In the genomic region with DNA sequence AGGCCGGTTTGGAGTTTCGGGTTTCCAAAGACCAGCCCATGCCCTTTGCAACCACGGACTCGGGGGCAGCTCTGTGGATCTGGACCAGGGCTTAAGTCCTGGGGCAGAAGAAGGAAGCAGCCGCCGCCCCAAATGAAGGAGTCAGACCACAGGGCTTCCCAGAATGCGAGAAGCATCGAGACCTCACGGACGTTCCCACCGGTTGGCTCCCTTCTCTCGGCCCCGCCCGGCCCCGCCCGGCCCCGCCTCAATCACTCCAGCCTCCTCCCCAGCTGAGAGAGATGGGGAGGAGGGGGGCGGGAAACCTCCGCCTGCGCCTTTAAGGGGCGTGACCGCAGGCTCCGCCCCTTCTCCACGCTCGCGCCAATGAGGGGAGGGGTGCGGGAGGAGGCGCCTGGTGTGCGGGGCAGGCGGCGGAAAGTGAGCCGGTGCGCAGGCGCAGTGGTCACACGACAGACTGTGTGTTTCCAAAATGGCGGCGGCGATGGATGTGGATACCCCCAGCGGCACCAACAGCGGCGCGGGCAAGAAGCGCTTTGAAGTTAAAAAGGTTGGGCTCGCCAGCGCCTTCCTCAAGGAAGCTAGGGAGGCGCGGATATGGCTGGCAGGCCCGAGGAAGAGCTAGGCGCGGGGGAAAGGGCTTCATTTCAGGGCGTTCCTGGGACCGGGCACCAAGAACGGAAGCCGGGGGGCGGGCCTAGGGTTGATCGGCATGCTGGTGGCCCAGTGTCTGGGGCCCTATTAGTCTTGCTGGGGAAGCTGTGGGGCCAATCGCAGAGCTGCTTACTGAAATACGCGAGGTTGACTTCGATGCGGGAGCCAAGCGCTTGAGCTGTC, we compare ENCODE assay signal across 8 mouse cellular contexts. TPM values are rescaled to one million over a fixed set of nuclear protein-coding genes. Genes with fewer than 3 reads are reported as not detected.
DNase-seq lines count a peak whose midpoint lies in the region; ATAC-seq and TF ChIP-seq lines count a peak whose summit lies in the region.

A gene (plus strand): TSS at position 396 of the 837 bp plus-strand sequence.

- no peak for TF ChIP-seq CTCF in liver, embryonic 14.5 days (IDR thresholded peaks at IDR 0.05; ENCODE audit: low read depth)
- TF ChIP-seq CTCF in stomach, postnatal 0 days (IDR thresholded peaks at IDR 0.05; ENCODE audit: low read depth): no peak

- peak within 1 kb of the TSS; percentile 72 for H3K4me3 ChIP-seq in forebrain, embryonic 10.5 days
- H3K4me3 ChIP-seq in heart, embryonic 15.5 days: peak within 1 kb of the TSS; percentile 84
- peak within 1 kb of the TSS; percentile 71 to 99 for H3K4me3 ChIP-seq in liver, embryonic 14.5 days (ENCODE audit: insufficient read depth in 1 of 2, low read depth in 2 of 2, low read length in 2 of 2)
- peak within 1 kb of the TSS; percentile 69 for H3K4me3 ChIP-seq in neural tube, embryonic 11.5 days (ENCODE audit: low read depth, low read length)
- H3K4me3 ChIP-seq in stomach, postnatal 0 days (ENCODE audit: low read depth, low read length): peak within 1 kb of the TSS; percentile 56

- no peak for TF ChIP-seq EP300 in liver, embryonic 14.5 days (IDR thresholded peaks at IDR 0.05; ENCODE audit: low read depth)
- TF ChIP-seq EP300 in stomach, postnatal 0 days (optimal IDR thresholded peaks at IDR 0.05): no peak

- peak within 1 kb of the TSS; percentile 72 for H3K9ac ChIP-seq in heart, embryonic 15.5 days
- H3K9ac ChIP-seq in liver, embryonic 14.5 days (replicated peaks): peak within 1 kb of the TSS; percentile 67
- peak within 1 kb of the TSS; percentile 76 for H3K9ac ChIP-seq in neural tube, embryonic 11.5 days (ENCODE audit: low read length)
- peak within 1 kb of the TSS; percentile 75 for H3K9ac ChIP-seq in stomach, postnatal 0 days (ENCODE audit: low read length)

- no peaks in the 10 kb centered on the region for H3K27me3 ChIP-seq in forebrain, embryonic 10.5 days (ENCODE audit: poor library complexity, severe bottlenecking)
- no peaks in the 10 kb centered on the region for H3K27me3 ChIP-seq in heart, embryonic 15.5 days
- H3K27me3 ChIP-seq in liver, embryonic 14.5 days (ENCODE audit: control insufficient read depth, insufficient read depth, low read length): no peaks in the 10 kb centered on the region
- H3K27me3 ChIP-seq in neural tube, embryonic 11.5 days (ENCODE audit: control insufficient read depth, insufficient read depth, low read length): no peaks in the 10 kb centered on the region
- H3K27me3 ChIP-seq in stomach, postnatal 0 days (ENCODE audit: control insufficient read depth, insufficient read depth, low read length): no peaks in the 10 kb centered on the region

- H3K9me3 ChIP-seq in forebrain, embryonic 10.5 days: peaks cover 12% of the 10 kb centered on the region; the same call in 1 of the 2 replicates
- no peaks in the 10 kb centered on the region for H3K9me3 ChIP-seq in heart, embryonic 15.5 days (replicated peaks)
- H3K9me3 ChIP-seq in liver, embryonic 14.5 days (ENCODE audit: control insufficient read depth, low read length): no peaks in the 10 kb centered on the region; the same call in 1 of the 2 replicates
- no peaks in the 10 kb centered on the region for H3K9me3 ChIP-seq in neural tube, embryonic 11.5 days (ENCODE audit: control insufficient read depth, low read length)
- H3K9me3 ChIP-seq in stomach, postnatal 0 days (ENCODE audit: control insufficient read depth, low read length): no peaks in the 10 kb centered on the region

- ATAC-seq in CD4-positive, CD25-positive, alpha-beta regulatory T cell, adult 4 months: peak; percentile 89
- peak; percentile 98 for ATAC-seq in heart, embryonic 15.5 days (replicated peaks; ENCODE audit: insufficient number of reproducible peaks, insufficient read depth, low FRiP score, low read depth)
- ATAC-seq in liver, embryonic 14.5 days (ENCODE audit: insufficient read depth): peak; percentile 97
- peak; percentile 98 for ATAC-seq in neural tube, embryonic 11.5 days (ENCODE audit: insufficient read depth, low FRiP score, low TSS enrichment)
- ATAC-seq in stomach, postnatal 0 days (ENCODE audit: low FRiP score, low TSS enrichment): peak; percentile 98

- DNase-seq in c-Kit-negative CD71-positive TER-119-positive erythroid progenitor cells, embryonic 14.5 days (ENCODE audit: low read depth, low spot score): peak; percentile 97
- peak; percentile 99 for DNase-seq in forebrain, embryonic 10.5 days (ENCODE audit: extremely low spot score, low spot score)
- peak; percentile 99 for DNase-seq in kidney, postnatal 25 days
- DNase-seq in liver, embryonic 14.5 days (ENCODE audit: low read depth in 3 of 3, low spot score in 3 of 3): peak; percentile 95 to 97 (median 95)
- DNase-seq in neural tube, embryonic 11.5 days (ENCODE audit: low spot score): peak; percentile 100
- DNase-seq in stomach, postnatal 0 days (ENCODE audit: low spot score): peak; percentile 99

- H3K4me2 ChIP-seq in heart, embryonic 15.5 days: peak within 1 kb of the TSS; percentile 74
- H3K4me2 ChIP-seq in liver, embryonic 14.5 days (ENCODE audit: low read depth): peak within 1 kb of the TSS; percentile 88
- H3K4me2 ChIP-seq in neural tube, embryonic 11.5 days (ENCODE audit: low read depth): peak within 1 kb of the TSS; percentile 63
- peak within 1 kb of the TSS; percentile 77 for H3K4me2 ChIP-seq in stomach, postnatal 0 days (replicated peaks; ENCODE audit: low read depth)

- H3K4me1 ChIP-seq in forebrain, embryonic 10.5 days: peaks cover 24% of the 10 kb centered on the region
- peaks cover 16% of the 10 kb centered on the region for H3K4me1 ChIP-seq in heart, embryonic 15.5 days (replicated peaks)
- H3K4me1 ChIP-seq in liver, embryonic 14.5 days (replicated peaks; ENCODE audit: control insufficient read depth in 2 of 2, insufficient read depth in 2 of 2, low read length in 1 of 2): peaks cover 13 to 18% of the 10 kb centered on the region in 2 experiments
- peaks cover 8% of the 10 kb centered on the region for H3K4me1 ChIP-seq in neural tube, embryonic 11.5 days (ENCODE audit: control insufficient read depth, insufficient read depth, low read length)
- 0 out of 2 replicates have a peak, but pooled peaks cover 2% of the 10 kb centered on the region for H3K4me1 ChIP-seq in stomach, postnatal 0 days (replicated peaks; ENCODE audit: control insufficient read depth, insufficient read depth)

- H3K27ac ChIP-seq in forebrain, embryonic 10.5 days: peak within 1 kb of the TSS; percentile 93
- H3K27ac ChIP-seq in heart, embryonic 15.5 days: peak within 1 kb of the TSS; percentile 93
- H3K27ac ChIP-seq in liver, embryonic 14.5 days: peak within 1 kb of the TSS; percentile 61
- H3K27ac ChIP-seq in neural tube, embryonic 11.5 days (ENCODE audit: low read depth, low read length): peak within 1 kb of the TSS; percentile 60
- peak within 1 kb of the TSS; percentile 94 for H3K27ac ChIP-seq in stomach, postnatal 0 days (replicated peaks)

- WGBS in forebrain, embryonic 10.5 days: under 1% methylated on average over 60 of the region's 62 CpGs
- WGBS in heart, embryonic 15.5 days: 1% methylated on average over 60 of the region's 62 CpGs
- under 1% methylated on average over 62 of the region's 62 CpGs for WGBS in liver, embryonic 14.5 days (ENCODE audit: insufficient replicate concordance)
- under 1% methylated on average over 62 of the region's 62 CpGs for WGBS in neural tube, embryonic 11.5 days
- 1% methylated on average over 58 of the region's 62 CpGs for WGBS in stomach, postnatal 0 days

- peaks cover 36% of the 10 kb centered on the region for H3K36me3 ChIP-seq in forebrain, embryonic 10.5 days (replicated peaks)
- H3K36me3 ChIP-seq in heart, embryonic 15.5 days: peaks cover 19% of the 10 kb centered on the region
- H3K36me3 ChIP-seq in liver, embryonic 14.5 days (replicated peaks; ENCODE audit: control insufficient read depth, insufficient read depth, low read depth): peaks cover 20% of the 10 kb centered on the region
- H3K36me3 ChIP-seq in neural tube, embryonic 11.5 days (ENCODE audit: control insufficient read depth, insufficient read depth, low read length): no peaks in the 10 kb centered on the region; the same call in 1 of the 2 replicates
- no peaks in the 10 kb centered on the region for H3K36me3 ChIP-seq in stomach, postnatal 0 days (ENCODE audit: control insufficient read depth, insufficient read depth, low read length)

RNA-seq across cellular contexts. Expression of the gene that starts here (rescaled TPM):
- 100 to 1,000 TPM; 269 to 371 TPM for polyA plus RNA-seq in CD4-positive, CD25-positive, alpha-beta regulatory T cell, adult 4 months (2017; shearing (Covaris generic))
- polyA plus RNA-seq in forebrain, embryonic 10.5 days (2016; fragmentation: Nextera tagmentation; extraction: Ambion mirVana): 612 and 631 TPM in 2 replicates
- polyA plus RNA-seq in heart, embryonic 15.5 days (2015; fragmentation: Nextera tagmentation; extraction: Ambion mirVana): 324 and 354 TPM in 2 replicates
- polyA plus RNA-seq in liver, embryonic 14.5 days (2012; rRNA removed): 44.1 and 81.7 TPM in 2 replicates
- polyA plus RNA-seq in liver, embryonic 14.5 days (2014; fragmentation: Nextera tagmentation; extraction: Ambion mirVana): 293 and 298 TPM in 2 replicates
- polyA plus RNA-seq in neural tube, embryonic 11.5 days (2014; fragmentation: Nextera tagmentation; extraction: Ambion mirVana): 515 and 541 TPM in 2 replicates
- polyA plus RNA-seq in stomach, postnatal 0 days (2015; fragmentation: Nextera tagmentation; extraction: Ambion mirVana): 451 and 460 TPM in 2 replicates

Comparison
In these comparisons a context has a peak if more than half of its experiments do, and no peak if none do; other contexts are left out.
1. Peak in every context shown above with its lines: DNase-seq, ATAC-seq, H3K4me3 ChIP-seq and H3K27ac ChIP-seq.